Mouse (Mus musculus): ENCODE measurements at regions not wholly inside any gene's neighbourhood (a gene's known extent, or its start where the extent isn't known, plus 50 kb on each side); places are given as distances from the start of the nearest gene placed in this dataset.

DNA sequence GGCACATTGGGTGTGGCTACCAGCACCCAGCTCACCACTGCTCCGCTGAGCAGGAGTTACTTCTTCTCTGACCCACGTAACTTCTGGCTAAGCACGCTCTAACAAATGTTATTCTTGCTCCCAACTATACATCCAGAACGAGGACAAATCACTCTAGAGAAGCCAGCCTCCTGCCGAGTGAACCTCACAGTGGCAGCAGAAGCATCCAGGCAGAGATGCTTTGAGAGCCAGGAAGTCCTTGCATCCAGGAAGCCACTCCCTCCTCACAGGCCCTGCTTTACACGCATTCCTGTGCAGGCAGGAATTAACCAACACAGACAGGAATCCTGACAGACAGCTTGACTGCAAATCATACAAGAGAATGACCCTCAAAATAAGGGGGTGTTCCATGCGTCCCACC lies 129.4 kb upstream of the Mgmt start:
- DNase-seq (ENCODE audit: low read depth, low spot score), result no peak

DNA sequence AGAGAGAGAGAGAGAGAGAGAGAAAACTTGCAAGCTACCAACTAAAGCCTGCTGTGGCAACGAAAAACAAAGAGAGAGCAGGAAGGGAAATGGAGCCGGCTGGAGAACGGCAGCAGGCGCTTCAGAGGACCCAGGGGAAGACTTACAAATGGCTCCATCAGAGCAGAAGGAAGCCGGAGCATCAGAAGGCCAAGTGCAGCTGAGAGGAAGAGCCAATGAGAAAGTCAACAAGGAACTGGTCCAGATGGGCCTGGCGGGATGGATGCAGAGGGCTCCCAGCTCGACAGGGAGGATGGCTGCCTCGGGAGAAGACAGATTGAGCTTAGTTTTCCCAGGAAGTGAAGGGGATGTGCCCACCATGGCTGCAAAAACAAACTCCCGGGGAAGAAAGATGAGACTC lies 127.2 kb upstream of the Mgmt start:
- DNase-seq (ENCODE audit: low read depth, low spot score), result no peak

DNA sequence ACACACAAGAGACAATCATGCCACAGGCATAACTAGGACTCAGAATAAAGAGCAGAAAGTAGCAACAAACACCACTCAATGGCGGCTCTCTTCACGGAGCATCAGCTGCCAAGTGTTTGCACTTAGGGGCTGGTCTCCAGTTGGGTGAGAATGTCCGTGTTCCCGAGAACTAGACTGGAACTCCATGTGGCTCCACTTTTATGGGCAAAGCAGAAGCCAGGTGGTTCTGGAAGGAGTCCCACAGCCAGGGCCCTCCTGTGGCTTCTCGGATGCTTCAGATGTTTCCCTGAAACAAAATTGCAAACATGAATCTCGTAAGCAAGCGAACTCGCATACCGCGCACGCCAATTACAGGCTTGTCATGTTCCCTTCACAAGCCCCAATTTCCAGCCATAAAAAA lies 113.7 kb upstream of the Mgmt start:
- DNase-seq (ENCODE audit: low read depth, low spot score), result no peak

DNA sequence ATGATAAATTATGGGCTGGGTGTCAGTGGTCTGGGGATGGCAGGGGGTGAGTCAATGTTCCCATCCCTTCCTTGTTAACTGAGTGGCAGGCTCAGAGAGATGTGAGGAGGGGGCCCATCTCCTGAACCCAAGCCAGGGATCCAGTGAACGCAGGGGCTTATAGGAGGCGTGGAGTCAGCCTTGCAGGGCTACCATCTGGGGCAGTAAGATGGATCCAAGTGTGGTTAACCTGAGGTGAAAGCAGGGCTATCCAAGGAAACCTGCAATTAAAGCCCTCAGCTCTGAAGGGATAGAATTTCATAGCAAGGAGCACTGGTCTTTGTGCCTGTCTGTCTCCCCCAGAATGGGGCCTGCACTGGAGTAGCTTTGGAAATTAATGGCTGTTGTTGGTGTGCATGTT lies 103.3 kb upstream of the Mgmt start:
- no peak for DNase-seq (ENCODE audit: low read depth, low spot score)

DNA sequence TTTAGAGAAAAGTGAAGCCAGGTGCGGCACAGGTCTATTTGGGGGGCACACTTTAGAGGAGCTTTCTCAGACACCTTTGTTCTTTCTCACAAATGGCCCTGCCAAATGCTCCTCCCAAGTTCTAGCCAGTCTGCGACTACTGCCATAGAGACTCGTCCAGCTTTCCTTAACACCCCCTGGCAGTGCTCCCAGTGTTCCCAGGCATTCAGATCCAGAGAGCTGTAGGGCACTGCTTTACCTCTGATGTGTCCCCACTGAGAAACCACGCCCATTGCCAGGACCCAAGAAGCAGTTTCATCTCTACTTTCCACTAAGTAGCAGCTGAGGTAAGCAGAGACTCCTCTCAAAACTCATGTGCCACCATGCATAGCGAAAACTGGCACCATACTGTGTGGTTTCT lies 102.3 kb upstream of the Mgmt start:
- no peak for DNase-seq (ENCODE audit: low read depth, low spot score)

DNA sequence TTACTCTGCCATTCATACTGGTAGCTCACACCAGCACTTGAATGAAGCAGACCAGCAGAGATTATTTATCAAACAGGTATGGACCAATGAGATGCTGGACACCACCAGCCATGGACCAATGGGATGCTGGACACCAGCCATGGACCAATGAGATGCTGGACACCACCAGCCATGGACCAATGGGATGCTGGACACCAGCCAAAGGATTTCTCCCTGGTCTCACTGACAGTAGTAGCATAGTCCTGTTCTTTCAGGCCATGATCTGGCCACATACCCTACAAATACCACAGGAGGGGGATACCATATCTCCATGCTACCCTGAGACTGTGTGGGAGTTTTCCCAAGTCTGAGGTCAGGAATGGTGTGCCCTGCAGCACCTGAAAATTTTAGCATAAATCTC lies 98.0 kb upstream of the Mgmt start:
- DNase-seq (ENCODE audit: low read depth, low spot score), result no peak

DNA sequence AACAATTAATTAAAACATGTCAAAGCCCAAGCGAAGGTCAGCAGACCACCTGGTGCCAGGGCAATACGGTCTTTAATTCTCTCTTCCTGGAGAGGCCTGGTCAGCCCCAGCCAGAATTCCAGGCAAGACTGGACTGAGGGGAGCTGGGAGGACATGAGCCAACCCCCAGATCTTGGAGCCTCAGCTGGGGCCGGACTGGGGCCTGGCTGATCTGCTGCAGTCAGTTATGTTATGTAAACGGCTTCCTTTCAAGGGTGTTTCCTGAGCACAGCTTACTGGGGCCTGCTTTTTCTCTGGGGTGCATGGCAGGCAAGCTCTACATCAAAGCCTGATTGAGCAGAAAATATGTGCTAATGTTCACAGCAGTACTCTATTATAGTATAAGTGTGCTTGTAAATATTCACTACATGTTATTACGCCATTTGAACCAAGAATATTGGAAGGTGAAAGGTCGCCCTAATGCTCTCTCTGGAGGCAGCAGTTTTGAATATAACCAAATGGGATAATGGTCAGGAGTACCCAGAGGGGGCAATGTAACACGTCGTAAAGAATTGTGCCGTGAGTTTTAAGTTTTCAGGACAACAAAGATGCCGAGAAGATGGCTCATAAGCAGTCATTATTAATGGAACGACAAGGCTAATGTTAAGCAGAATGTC lies 96.5 kb upstream of the Mgmt start:
- no peak for DNase-seq (ENCODE audit: low read depth, low spot score)

- DNase-seq (ENCODE audit: low read depth, low spot score), result no peak
Observed at GRCm38 (mm10) chr7:136798605-136799004, 95.8 kb upstream of the Mgmt start.

DNA sequence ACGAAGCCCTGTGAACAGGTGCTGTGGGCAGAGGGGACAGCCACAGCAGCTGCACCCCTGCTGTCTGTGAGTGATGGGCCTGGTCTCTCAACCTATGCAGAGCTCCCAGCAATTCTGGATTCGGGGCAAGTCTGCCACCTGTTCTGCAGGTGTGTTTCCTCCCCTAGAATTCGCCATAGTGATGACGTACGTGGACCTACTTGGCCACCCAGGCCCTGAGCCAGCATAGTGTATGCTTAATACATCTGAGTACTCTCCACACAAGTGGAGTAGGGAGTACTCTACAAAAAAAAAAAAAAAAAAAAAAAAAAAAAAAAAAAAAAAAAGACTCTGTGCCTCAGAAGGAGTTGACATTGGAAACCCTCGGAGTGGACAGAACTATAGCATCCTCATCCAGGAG lies 87.3 kb upstream of the Mgmt start:
- no peak for DNase-seq (ENCODE audit: low read depth, low spot score)

- no peak for DNase-seq (ENCODE audit: low read depth, low spot score)
Observed at GRCm38 (mm10) chr7:136807968-136808367, 86.4 kb upstream of the Mgmt start.

GRCm38 (mm10) chr7:136809576-136809975 lies 84.8 kb upstream of the Mgmt start:
- no peak for DNase-seq (ENCODE audit: low read depth, low spot score)

- no peak for DNase-seq (ENCODE audit: low read depth, low spot score)
Observed at GRCm38 (mm10) chr7:136813691-136814325, 80.6 kb upstream of the Mgmt start.

DNA sequence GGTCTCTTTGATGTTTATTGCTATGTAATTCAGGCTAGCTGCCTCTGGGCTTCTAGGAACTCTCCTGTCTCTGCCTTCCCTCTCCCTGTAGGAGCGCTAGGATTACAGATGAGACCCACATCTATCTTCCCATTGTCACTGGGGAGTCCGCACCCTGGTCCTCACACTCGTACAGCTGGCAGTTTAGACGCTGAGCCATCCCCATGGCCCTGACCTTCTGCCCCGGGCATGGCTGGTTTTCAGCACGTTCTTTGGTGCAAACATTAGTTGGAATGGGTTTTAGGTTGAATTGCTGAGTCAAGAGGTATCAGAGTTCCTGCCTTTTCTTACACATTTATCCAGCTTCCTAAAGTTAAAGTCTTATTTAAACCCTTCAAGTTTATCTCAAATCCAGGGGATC lies 79.7 kb upstream of the Mgmt start:
- DNase-seq (ENCODE audit: low read depth, low spot score), result no peak

DNA sequence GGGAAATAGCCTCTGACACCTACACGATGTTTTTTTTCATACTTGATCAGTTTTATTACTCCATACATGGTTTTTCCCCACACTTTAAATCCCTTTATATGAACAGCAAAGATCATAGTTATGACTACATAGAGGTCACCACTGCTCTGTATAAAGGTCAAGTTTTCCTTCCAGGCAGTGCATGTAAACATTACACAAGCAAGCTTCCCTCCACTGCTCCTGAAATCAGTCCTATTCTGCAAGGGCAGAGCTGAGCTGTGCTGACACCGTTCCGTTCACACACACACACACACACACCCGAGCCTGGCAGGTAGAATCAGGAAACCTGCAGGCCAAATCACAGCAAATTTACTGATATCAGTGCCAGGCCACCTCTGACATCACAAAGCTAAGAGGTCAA lies 74.1 kb upstream of the Mgmt start:
- DNase-seq (ENCODE audit: low read depth, low spot score), result no peak

GRCm38 (mm10) chr7:136825647-136826046 lies 68.8 kb upstream of the Mgmt start:
- DNase-seq (ENCODE audit: low read depth, low spot score), result no peak

DNA sequence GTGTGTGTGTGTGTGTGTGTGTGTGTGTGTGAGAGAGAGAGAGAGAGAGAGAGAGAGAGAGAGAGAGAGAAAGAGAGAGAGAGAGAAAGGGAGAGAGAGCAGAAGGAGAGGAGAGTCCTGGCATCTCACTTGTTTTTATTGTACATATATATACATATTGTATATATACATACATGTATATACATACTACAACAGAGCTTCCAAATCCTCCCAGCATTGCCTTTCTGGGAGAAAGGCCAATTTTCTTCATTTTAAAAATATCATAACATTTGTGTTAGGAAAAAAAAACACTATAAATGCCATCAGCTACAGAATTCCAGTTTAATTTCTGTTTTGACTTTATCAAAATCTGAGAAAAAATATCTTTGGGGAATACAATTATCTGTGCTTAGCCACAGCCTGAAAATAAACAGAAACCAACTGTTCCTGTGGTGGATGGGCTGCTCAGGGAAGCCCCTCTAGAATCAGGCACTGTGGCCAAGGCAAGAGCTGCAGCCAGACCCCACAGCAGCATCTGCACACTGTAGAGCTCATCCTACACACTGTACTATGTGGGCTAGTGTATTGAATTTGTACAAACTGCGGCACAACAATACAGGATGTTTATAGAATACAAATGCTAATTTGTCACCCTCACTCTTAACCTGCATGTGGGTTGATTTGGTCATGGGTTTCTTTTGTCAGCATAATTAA lies 64.6 kb upstream of the Mgmt start:
- no peak for DNase-seq (ENCODE audit: low read depth, low spot score)

GRCm38 (mm10) chr7:136832419-136832818 lies 62.0 kb upstream of the Mgmt start:
- no peak for DNase-seq (ENCODE audit: low read depth, low spot score)

DNA sequence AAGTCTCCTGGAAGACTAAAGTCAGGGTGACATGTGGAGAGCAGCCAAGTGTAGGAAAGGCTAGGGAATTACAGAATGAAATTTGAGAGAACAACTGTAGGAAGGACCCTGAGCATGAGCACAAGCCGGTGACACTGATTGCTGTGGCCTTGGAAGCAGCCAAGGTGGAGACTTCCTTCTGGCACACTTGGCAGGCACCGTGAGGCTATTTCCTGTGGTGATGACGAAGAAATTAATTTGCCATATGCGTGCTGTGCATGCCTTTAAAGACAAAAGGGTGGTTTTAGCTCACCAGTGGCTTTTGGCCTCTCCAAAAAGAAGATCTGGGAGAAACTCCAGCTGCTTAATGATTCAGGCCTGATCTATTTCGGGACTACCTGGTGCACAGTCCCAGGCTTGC lies 55.4 kb upstream of the Mgmt start:
- no peak for DNase-seq (ENCODE audit: low read depth, low spot score)

DNA sequence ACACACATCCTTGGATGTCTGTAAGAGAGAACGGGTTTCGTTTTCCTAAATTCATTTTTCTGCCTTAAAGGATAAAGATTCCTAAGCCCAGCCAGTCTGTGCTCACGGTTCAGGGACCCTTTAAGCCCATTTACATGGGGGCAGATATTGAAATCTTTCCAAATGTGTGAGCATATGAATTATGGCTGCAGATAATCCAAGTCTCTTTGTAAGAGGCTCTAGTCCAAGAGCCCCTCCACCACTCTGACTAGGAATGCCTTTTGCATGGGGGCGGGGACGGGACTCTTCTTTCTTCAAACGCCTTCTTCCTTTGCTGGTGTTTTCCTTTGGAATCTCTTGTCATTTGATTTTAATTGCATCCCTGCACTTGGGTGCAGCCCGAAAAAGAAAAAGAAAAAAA lies 54.2 kb upstream of the Mgmt start:
- DNase-seq (ENCODE audit: low read depth, low spot score), result no peak

- no peak for DNase-seq (ENCODE audit: low read depth, low spot score)
Observed at GRCm38 (mm10) chr7:136842751-136843150, 51.7 kb upstream of the Mgmt start.

DNA sequence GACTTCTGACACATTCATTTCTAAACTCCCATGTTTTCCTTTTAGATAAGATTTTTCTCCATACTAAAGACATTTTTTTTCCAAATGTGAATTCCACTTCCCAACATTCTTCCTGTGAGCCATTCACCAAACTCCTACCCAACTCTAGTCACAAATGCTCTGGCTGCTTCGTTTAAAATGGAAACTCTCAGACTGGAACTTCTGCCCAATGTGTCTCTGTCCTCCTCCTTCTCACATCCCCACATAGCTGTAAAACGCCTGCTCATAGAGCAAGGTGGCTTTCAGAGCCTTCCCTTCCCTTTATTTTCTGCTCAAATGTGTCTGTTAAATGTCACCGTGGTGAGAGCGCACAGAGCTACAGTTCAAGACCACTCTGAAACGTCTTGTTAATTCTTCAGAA lies 50.1 kb upstream of the Mgmt start:
- DNase-seq (ENCODE audit: low read depth, low spot score), result no peak
